Mouse (Mus musculus) ZHBTc4 (cell line): ENCODE measurements at regions not wholly inside any gene's neighbourhood (a gene's known extent, or its start where the extent isn't known, plus 50 kb on each side); places are given as distances from the start of the nearest gene placed in this dataset.
A peak's percentile ranks its signal among the peaks of the same experiment; 100 is the strongest.

Experiments used
- DNase-seq: peaks from one replicate; pipeline ENCODE4 v3.0.0-alpha.2; 2011; ENCODE audit warnings: low read depth, low spot score

- no peak for DNase-seq
Observed at GRCm38 (mm10) chr10:125885796-125886195, 80.2 kb upstream of the Lrig3 start.

- DNase-seq = no peak
Observed at GRCm38 (mm10) chr10:125892122-125892521, 73.8 kb upstream of the Lrig3 start.

- DNase-seq = no peak
Observed at GRCm38 (mm10) chr10:125895744-125896482, 70.1 kb upstream of the Lrig3 start.

GRCm38 (mm10) chr10:125896646-125897045 lies 69.3 kb upstream of the Lrig3 start:
- DNase-seq = no peak

- no peak for DNase-seq
Observed at GRCm38 (mm10) chr10:125899504-125899903, 66.5 kb upstream of the Lrig3 start.

- DNase-seq = no peak
Observed at GRCm38 (mm10) chr10:125900562-125900961, 65.4 kb upstream of the Lrig3 start.

- peak; percentile 61 for DNase-seq
Observed at GRCm38 (mm10) chr10:125902668-125903067, 63.3 kb upstream of the Lrig3 start.

- no peak for DNase-seq
Observed at GRCm38 (mm10) chr10:125912207-125912606, 53.8 kb upstream of the Lrig3 start.
